Mouse (Mus musculus) bone marrow macrophage, adult 2 months (primary cell): ENCODE measurements around the gene Dclk1. TPM values are rescaled to one million over a fixed set of nuclear protein-coding genes. Genes with fewer than 3 reads are reported as not detected.

ENCODE experiments used
- H3K27ac ChIP-seq: 2 replicates; pipeline ENCODE4 v1.5.1; 2012; ENCODE audit warnings: low read depth, low read length; ENCODE audit not compliant: insufficient read depth
- H3K4me1 ChIP-seq: 2 replicates; pipeline ENCODE4 v1.6.1; 2012; ENCODE audit warnings: low read length; ENCODE audit not compliant: control insufficient read depth, insufficient read depth
- H3K4me3 ChIP-seq: 2 replicates; pipeline ENCODE4 v1.5.1; 2012; ENCODE audit warnings: mild to moderate bottlenecking, low read length, moderate library complexity; ENCODE audit not compliant: insufficient read depth
- CTCF ChIP-seq: IDR thresholded peaks from 2 replicates; pipeline ENCODE4 v1.5.1; 2012; ENCODE audit warnings: low read depth, mild to moderate bottlenecking, low read length, moderate library complexity
- POLR2A ChIP-seq: IDR thresholded peaks from 2 replicates; pipeline ENCODE4 v1.6.1; 2012; ENCODE audit warnings: mild to moderate bottlenecking, low read depth, low read length, borderline replicate concordance
- polyA plus RNA-seq: library from polyadenylated mRNA; stranded (reverse); fragments of >200 nt; gene quantifications from 2 replicates; pipeline ENCODE4 v1.2.4, GENCODE M21; 2012; ENCODE audit not compliant: missing spikeins, insufficient read depth, insufficient read length

The Dclk1 gene
- polyA plus RNA-seq, 1 experiment: 1.3 TPM

GRCm38 (mm10) chr3:55540406-55541140, 298.4 kb downstream of the Dclk1 start:
- TF ChIP-seq POLR2A: no peak
- no peak for TF ChIP-seq CTCF
- Histone ChIP-seq H3K4me1 (no peaks in the 10 kb centered on the region), H3K27ac (no peak overlapping the region), H3K4me3 (no peak overlapping the region)

- no peak overlapping the region for H3K27ac ChIP-seq
- TF ChIP-seq CTCF: no peak
- no peak for TF ChIP-seq POLR2A
- H3K4me1 ChIP-seq: no peaks in the 10 kb centered on the region
- H3K4me3 ChIP-seq: no peak overlapping the region
Observed at GRCm38 (mm10) chr3:55541799-55542198, 299.6 kb downstream of the Dclk1 start.

GRCm38 (mm10) chr3:55542310-55542709, 300.1 kb downstream of the Dclk1 start:
- Histone ChIP-seq H3K4me1 (no peaks in the 10 kb centered on the region), H3K4me3 (no peak overlapping the region), H3K27ac (no peak overlapping the region)
- TF ChIP-seq CTCF: no peak
- no peak for TF ChIP-seq POLR2A

- Histone ChIP-seq H3K4me1 (no peaks in the 10 kb centered on the region), H3K4me3 (no peak overlapping the region), H3K27ac (no peak overlapping the region)
- TF ChIP-seq POLR2A (no peak), CTCF (no peak)
Observed at GRCm38 (mm10) chr3:55542947-55543346, 300.8 kb downstream of the Dclk1 start.

GRCm38 (mm10) chr3:55543929-55544684, 301.9 kb downstream of the Dclk1 start:
- H3K27ac ChIP-seq: no peak overlapping the region
- H3K4me1 ChIP-seq: peaks cover under 1% of the 10 kb centered on the region; the same call in 1 of the 2 replicates
- TF ChIP-seq POLR2A: no peak
- TF ChIP-seq CTCF: no peak
- H3K4me3 ChIP-seq: no peak overlapping the region

GRCm38 (mm10) chr3:55545296-55545695, 303.1 kb downstream of the Dclk1 start:
- TF ChIP-seq POLR2A (no peak), CTCF (no peak)
- H3K4me3 ChIP-seq: no peak overlapping the region

GRCm38 (mm10) chr3:55545916-55546315, 303.8 kb downstream of the Dclk1 start:
- H3K4me3 ChIP-seq: no peak overlapping the region
- H3K27ac ChIP-seq: no peak overlapping the region
- H3K4me1 ChIP-seq: peaks cover 8% of the 10 kb centered on the region
- TF ChIP-seq POLR2A (no peak), CTCF (no peak)

More at GRCm38 (mm10) chr3:55545296-55545695, 303.1 kb downstream of the Dclk1 start:
- no peak overlapping the region for H3K27ac ChIP-seq
- H3K4me1 ChIP-seq: peaks cover 8% of the 10 kb centered on the region

- peaks cover 8% of the 10 kb centered on the region for H3K4me1 ChIP-seq
- no peak overlapping the region for H3K27ac ChIP-seq
- TF ChIP-seq POLR2A: no peak
- TF ChIP-seq CTCF: no peak
- H3K4me3 ChIP-seq: no peak overlapping the region
Observed at GRCm38 (mm10) chr3:55547106-55547505, 304.9 kb downstream of the Dclk1 start.

GRCm38 (mm10) chr3:55549376-55549775, 307.2 kb downstream of the Dclk1 start:
- no peak overlapping the region for H3K4me3 ChIP-seq
- H3K4me1 ChIP-seq: peaks cover 8% of the 10 kb centered on the region
- no peak overlapping the region for H3K27ac ChIP-seq
- TF ChIP-seq CTCF (no peak), POLR2A (no peak)

- Histone ChIP-seq H3K4me3 (no peak overlapping the region), H3K27ac (no peak overlapping the region), H3K4me1 (peaks cover 8% of the 10 kb centered on the region)
- TF ChIP-seq CTCF (no peak), POLR2A (no peak)
Observed at GRCm38 (mm10) chr3:55550962-55551361, 308.8 kb downstream of the Dclk1 start.
